Mouse (Mus musculus): ENCODE measurements around the gene Ush1g.

Gene Ush1g

GRCm38 (mm10) chr11:115334531-115334930, 12.7 kb upstream of the Ush1g start, which contains the start of gene Otop3:
Gene Otop3 (plus strand): TSS chr11:115334731.
- no peak for DNase-seq (ENCODE audit: low spot score)

GRCm38 (mm10) chr11:115329339-115329738, 7.5 kb upstream of the Ush1g start:
- no peak for DNase-seq (ENCODE audit: low spot score)

GRCm38 (mm10) chr11:115326730-115327129, 4.9 kb upstream of the Ush1g start:
- DNase-seq (ENCODE audit: low spot score): no peak

DNA sequence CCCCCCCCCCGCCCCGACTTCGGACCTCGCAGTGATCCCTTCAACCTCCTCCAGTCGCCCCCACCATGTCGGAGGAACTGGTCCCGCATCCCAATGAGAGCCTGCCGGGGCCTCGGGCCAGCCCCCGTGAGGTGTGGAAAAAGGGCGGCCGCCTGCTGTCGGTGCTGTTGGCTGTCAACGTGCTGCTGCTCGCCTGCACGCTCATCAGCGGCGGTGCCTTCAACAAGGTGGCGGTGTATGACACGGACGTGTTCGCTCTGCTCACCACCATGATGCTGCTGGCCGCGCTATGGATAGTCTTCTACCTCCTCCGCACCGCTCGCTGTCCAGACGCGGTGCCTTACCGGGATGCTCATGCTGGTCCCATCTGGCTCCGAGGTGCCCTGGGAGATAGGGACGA, 1.5 kb upstream of the Ush1g start:
- no peak for DNase-seq (ENCODE audit: low spot score)

GRCm38 (mm10) chr11:115319704-115320383, 2.0 kb downstream of the Ush1g start:
- no peak for DNase-seq (ENCODE audit: low spot score)

- no peak for DNase-seq (ENCODE audit: low spot score)
Observed at GRCm38 (mm10) chr11:115318245-115319027, 3.4 kb downstream of the Ush1g start.

GRCm38 (mm10) chr11:115317204-115317603, 4.6 kb downstream of the Ush1g start:
- DNase-seq (ENCODE audit: low spot score): no peak

DNA sequence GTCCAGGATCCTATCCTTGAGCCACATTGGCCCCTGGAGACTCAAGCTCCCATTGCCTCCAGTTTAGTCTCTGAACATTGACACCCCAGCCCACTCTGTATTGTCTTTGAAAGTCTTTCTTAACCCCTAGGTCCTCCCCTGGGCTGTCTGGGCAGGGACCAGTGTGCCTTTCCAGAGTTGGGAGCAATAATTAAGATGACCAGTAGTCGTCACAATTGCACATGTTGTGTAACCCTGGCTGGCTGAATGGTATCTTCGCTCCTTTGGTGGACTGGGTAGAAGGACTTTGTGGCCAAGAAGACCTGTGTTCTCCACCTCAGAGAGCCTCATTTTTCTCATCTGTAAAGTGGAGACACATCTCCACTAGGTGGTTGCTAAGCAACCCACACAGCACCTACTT, 7.6 kb downstream of the Ush1g start:
- DNase-seq (ENCODE audit: low spot score): no peak

GRCm38 (mm10) chr11:115308781-115309180, 13.1 kb downstream of the Ush1g start:
- no peak for DNase-seq (ENCODE audit: low spot score)

DNA sequence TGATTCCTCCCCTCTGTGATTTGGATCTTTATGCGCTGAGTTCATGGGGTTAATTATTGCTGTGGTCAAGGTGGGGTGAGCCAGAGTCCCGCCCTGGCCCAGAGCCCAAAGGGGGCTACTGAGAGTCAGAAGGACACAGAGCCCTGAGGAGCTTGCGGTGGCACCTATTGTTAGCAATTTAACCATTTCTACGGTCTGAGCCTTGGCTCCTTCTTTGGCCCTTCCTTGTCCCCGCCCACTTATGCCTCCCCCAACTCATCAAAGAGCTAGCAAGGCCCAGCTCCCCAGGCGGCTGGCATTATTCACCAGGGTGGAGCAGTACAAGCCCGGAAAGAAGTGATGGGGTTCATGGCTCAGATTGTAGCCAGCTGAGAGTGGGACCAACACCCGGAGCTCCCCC, 15.0 kb downstream of the Ush1g start, which contains the start of gene Otop2:
TSS of gene Otop2 (plus strand) at position 301 of the 400 bp plus-strand sequence.
- no peak for DNase-seq (ENCODE audit: low spot score)

DNA sequence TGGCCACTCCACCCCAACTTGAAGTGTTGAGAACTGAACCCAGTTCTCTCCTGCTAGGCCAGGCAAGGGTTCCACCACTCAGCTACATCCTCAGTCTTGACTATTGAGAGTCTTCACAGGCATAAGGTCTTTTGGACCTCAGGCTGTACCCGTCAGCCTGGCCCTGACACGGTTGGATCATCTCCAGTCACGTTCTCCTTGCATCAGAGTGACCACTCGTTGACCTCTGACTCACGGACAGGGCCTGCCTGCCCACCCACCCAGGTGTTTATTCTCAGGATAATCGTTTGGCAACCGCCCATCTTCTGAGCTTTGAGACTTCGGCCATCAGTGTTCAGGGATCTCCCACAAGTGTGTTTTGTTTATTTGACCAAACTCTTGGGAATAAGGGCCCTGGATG, 18.7 kb downstream of the Ush1g start:
- DNase-seq (ENCODE audit: low spot score): no peak

GRCm38 (mm10) chr11:115301351-115301750, 20.5 kb downstream of the Ush1g start:
- no peak for DNase-seq (ENCODE audit: low spot score)

DNA sequence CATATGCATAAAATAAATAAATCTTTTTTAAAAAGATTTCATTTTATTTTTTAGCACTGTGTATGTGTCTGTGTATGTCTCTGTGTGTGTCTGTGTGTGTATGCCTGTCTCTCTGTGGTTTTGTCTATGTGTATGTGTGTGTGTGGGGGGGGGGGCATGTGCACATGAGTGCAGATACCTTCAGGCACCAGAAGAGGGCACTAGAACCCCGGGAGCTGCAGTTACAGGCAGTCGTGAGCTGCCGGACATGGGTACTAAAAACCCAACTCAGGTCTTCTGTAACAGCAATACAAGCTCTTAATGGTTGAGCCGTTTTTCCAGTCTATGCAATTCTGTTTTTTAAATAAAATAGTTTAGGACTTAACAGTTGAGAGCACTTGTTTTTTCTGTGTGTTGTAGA, 21.1 kb downstream of the Ush1g start:
- DNase-seq (ENCODE audit: low spot score): no peak

- no peak for DNase-seq (ENCODE audit: low spot score)
Observed at GRCm38 (mm10) chr11:115298160-115298559, 23.7 kb downstream of the Ush1g start.

DNA sequence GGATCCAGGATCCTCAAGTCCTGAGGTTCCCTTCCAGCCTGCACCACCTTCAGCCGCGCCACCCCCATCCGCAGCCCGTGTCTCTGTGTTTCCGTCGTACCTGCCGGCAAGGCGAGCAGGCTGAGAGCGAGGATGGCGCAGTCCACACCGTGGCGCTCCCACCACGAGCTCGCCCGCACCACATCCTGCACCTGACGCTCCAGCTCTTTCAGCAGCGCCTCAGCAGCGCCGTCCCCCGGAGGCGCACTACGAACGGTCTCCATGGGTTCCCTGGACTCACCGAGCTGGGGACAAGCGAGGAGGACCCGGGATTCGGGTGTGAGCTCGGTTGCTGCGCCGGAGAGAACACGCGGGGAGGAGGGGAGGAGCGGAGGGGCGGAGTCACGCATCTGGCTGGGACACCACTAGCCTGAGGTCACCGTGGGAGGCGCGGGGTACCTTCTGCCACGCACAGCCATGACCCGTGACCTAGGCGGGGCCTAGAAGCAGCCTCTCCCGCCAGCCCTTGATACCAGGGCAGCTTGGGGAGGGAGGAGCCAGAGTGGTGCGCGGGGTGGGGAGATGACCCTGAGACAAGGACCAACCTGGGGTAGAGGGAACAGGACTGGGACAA, 24.5 kb downstream of the Ush1g start, which contains the start of gene Fads6:
TSS of gene Fads6 (minus strand) at position 450 of the 613 bp plus-strand sequence.
- no peak for DNase-seq (ENCODE audit: low spot score)

DNA sequence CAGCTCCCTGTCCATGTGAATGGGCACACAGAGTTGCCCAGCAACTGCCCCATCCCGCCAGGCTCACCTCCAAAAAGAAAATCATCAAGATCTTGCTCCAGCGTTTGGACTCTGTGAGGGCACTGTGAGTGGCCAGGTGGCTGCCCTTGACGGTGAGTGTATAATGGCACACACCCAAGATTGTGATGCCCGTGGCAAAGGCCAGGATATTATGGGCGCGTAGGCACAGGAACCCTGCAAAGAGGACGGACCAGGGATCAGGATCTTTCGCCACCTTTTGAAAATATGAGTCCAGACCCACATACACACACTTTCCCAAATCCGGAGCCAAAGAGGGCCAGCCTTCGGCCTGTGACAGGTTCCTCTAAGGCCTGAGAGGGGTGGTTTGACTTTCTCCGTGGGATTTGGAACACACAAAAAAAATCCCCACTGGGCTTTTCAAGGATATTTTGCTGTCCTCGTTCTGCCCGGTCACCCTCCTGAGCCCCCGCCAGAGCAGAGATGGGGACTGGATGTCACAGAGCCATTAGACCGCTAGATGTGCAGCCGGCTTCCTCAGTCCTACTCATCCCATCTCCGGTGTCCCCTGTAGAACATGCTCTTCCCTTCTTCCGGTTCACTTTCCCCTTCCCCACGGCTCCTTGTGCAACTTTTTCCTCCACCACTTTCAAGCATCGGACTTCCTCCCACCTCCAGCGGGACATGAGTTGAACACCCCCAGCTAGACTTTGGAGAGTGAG, 25.2 kb downstream of the Ush1g start:
- no peak for DNase-seq (ENCODE audit: low spot score)

DNA sequence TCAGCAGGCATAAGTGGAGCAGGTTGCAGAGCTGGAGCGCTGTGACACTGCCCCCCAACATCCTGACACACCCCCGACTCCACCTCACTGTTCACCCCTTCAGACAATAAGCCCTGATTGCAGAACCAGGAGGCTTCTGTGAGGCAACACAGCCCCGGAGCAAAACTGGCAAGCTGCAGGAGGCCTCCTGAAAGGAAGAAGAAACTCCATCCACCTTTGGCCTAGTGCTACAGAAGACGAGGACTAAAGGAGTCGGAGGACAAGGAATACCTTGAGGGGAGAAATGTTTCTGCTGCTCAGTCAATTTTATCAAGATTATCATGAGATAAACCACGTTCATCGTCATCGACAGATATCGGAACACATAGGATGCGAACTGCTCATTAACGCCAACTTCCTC, 25.9 kb downstream of the Ush1g start:
- DNase-seq (ENCODE audit: low spot score): no peak

GRCm38 (mm10) chr11:115292631-115293375, 29.0 kb downstream of the Ush1g start:
- DNase-seq (ENCODE audit: low spot score): no peak

GRCm38 (mm10) chr11:115291503-115291902, 30.3 kb downstream of the Ush1g start:
- no peak for DNase-seq (ENCODE audit: low spot score)

GRCm38 (mm10) chr11:115290919-115291318, 30.9 kb downstream of the Ush1g start:
- DNase-seq (ENCODE audit: low spot score): no peak

DNA sequence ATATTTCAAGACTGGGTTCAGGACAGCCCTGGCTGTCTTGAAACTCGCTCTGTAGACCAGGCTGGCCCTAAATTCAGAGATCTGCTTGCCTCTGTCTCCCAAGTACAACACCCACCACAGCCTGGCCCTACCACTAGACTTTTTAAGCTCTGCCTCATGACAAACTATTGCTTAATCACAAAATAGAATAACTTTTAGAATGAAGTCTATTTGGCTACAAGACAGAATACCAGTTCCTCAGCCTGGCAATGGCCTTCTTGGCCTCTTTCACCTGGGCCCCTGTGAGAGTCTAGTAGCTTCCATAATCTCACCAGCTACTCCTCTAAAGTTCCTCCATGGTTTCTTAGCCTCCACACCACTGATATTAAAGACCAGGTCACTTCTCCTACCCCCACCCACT, 31.5 kb downstream of the Ush1g start:
- DNase-seq (ENCODE audit: low spot score): no peak
